Mouse (Mus musculus): ENCODE data around the gene 1300017J02Rik.

DNA sequence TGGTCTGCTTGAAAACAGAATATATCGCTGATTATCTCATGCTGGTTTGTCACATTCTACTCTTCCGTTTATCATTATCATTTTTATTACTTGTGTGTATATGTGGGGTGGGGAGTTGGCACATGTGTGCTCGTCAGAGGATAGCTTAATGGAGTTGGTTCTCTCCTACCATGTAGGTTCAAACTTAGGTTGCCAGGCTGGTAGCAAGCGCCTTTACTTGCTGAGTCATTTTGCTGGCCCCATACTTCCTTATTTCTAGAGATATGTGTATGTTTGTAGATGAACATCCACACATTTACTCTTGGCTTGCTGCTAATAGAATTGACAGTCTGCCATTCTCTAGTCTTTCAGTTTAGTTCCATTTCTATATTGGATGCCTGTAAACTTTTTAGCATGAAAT is 42.2 kb upstream of the 1300017J02Rik start:
- TF ChIP-seq CTCF (IDR thresholded peaks at IDR 0.05; ENCODE audit: borderline replicate concordance, control insufficient read depth, extremely low read depth, insufficient read depth, low read length, poor library complexity) (no peak), POLR2A (IDR thresholded peaks at IDR 0.05; ENCODE audit: control insufficient read depth, extremely low read depth, insufficient read depth, low read length, poor library complexity) (no peak)
